Mouse (Mus musculus): ENCODE measurements around the gene Ccdc171. TPM values are rescaled to one million over a fixed set of nuclear protein-coding genes. Genes with fewer than 3 reads are reported as not detected.

Gene Ccdc171
- polyA plus RNA-seq, 1 experiment from 2014 or later = 6.5 TPM

Other genes with a start within 250 kb of the Ccdc171 start
- gene Ttc39b, start 201.3 kb upstream of the Ccdc171 start, polyA plus RNA-seq (2014; fragmentation: Nextera tagmentation; extraction: Ambion mirVana) = 3.1 and 3.3 TPM in 2 replicates
- 48.8 and 53.6 TPM in 2 replicates for gene Snapc3, start 107.8 kb upstream of the Ccdc171 start, polyA plus RNA-seq (2014; fragmentation: Nextera tagmentation; extraction: Ambion mirVana)
- 137 and 148 TPM in 2 replicates for gene Psip1, start 39.1 kb upstream of the Ccdc171 start, polyA plus RNA-seq (2014; fragmentation: Nextera tagmentation; extraction: Ambion mirVana)

Measured in stomach, embryonic 14.5 days (tissue).